Mouse (Mus musculus) olfactory bulb, adult 2 months (tissue): ENCODE results near the gene Mrps12.

Source experiments
- CTCF ChIP-seq: fragments of 200-500 bp; IDR thresholded peaks from 2 replicates; pipeline ENCODE4 v1.5.1; 2012; ENCODE audit warnings: low read depth, mild to moderate bottlenecking, low read length, moderate library complexity; ENCODE audit not compliant: insufficient read depth
- POLR2A ChIP-seq: fragments of 200-500 bp; IDR thresholded peaks from 2 replicates; pipeline ENCODE4 v1.6.1; 2012; ENCODE audit warnings: mild to moderate bottlenecking, low read depth, low read length, moderate library complexity; ENCODE audit not compliant: insufficient read depth

- no peak for TF ChIP-seq CTCF
- TF ChIP-seq POLR2A = no peak
These were observed 32.5 kb upstream of the Mrps12 start for GRCm38 (mm10) chr7:28774164-28774563.
